Mouse (Mus musculus) urinary bladder, postnatal 14 days (tissue): Measurements from ENCODE around the gene Taar8b.
"Not testable (repeated sequence)": the region's sequence is repeated elsewhere in the genome, so short reads cannot be mapped to it uniquely, and the experiment has no call there.

Experiments used
- DNase-seq: peaks from one replicate; pipeline ENCODE4 v3.0.0; 2021; ENCODE audit warnings: low spot score

Taar8b gene

DNA sequence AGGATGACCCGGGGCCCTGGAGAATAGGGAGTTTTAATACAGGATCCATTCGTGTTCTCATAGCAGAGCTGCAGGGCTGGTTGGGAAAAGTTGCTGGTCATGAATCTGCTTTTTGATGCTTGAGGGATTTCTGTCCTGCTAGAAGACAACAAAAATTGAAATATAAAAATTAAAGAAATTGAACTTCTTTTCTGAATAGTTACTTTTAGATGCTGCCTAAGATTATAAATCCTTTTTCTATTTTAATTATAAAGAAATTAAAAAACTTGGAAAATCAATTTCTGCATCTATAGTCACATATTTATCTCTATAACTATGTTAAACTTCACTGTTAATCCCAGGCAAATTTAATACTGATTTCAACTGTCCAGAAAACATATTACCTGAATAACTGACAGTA, at the start of gene Taar8b:
Gene Taar8b (minus strand): TSS at position 101 of the 400 bp plus-strand sequence.
- DNase-seq, result no peak

DNA sequence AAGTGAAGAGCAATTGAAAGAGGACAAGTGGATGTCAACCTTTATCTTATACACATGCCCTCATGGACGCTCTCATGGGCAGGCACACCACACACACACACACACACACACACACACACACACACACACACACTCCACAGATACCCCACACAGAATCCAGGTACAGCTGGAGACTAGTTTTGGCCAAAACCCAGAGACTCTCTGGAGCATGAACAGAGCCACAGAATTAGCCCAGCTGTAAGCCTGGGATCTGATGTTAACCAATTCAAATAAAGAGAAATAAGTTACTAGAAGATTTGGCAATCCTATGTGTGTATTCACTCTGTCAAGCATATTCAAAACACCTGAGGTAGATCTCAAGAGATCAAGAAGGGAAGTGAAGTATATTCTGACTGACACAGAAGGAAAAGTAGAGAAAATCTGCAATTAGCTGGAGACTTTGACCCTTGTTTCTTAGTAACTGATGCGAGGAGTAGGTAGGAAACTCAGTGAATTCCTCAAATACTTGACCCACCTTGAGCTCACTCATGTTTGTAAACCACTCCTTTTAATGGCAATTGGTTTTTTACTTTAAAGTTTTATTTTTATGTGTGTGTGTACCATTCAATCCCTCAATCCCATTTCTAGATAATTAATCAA, 46.6 kb upstream of the Taar8b start:
- DNase-seq, result no peak

DNA sequence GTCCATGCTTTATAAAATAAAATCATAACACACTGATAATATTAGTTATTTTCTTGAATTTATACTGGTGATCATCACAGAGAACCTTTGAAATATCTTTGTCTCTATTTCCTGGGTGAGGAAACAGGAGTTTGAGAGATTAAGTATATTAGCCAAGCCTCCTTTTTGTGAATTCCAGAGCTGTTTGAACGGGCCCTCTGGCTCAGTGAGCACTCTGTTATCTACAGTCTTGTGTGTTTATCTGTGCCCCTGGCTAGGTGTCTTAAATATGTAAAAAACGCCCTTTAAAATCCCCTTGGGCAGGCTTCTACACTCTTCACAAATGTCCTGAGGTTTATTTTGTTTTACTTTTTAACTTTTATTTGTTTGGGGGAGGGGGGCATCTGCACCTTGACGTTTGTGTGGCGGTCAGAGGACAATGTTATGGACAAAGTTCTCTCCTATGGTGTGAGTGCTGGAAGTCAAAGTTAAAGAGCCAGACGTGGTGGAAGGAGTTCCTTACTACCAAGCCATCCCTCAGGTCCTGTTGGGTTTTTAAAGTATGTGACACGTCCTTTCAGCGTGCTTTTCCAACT, 42.1 kb upstream of the Taar8b start:
- no peak for DNase-seq

DNA sequence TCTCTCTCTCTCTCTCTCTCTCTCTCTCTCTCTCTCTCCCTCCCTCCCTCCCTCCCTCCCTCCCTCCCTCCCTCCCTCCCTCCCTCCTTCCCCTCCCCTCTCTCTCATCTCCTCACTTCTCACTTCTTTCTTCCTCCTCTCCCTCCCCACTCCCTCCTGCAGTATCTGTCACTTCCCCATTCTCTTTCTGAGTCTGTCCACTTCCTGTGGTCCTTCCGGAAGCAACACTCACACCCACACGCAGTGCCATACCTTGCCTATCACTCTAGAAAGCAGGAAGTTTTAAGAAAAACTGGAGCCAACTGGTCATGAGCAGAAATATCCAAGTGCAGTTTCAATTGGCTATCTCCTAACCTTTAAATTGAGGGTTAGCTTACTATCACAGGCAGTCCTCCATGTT, 41.0 kb upstream of the Taar8b start:
- DNase-seq, result no peak

DNA sequence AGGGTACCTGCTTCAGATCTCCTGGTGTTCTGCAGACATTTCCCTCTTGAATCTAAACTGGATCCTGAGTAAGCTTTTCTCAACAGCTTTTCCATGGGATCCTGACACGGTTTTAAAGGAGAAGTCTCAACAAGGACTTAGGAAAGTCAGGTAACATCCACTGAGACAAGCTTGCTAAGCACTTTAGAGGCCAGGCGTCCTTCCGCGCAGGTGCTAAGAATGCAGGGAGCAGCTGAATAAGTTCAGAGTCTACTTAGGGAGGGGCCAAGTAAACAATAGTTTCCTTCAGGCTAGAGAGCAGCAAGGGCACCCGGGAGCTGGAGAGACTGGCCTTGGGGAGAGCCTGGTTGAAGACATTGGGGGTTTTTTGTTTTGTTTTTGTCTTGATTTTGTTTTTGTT, 40.2 kb upstream of the Taar8b start:
- peak; percentile 34 for DNase-seq

DNA sequence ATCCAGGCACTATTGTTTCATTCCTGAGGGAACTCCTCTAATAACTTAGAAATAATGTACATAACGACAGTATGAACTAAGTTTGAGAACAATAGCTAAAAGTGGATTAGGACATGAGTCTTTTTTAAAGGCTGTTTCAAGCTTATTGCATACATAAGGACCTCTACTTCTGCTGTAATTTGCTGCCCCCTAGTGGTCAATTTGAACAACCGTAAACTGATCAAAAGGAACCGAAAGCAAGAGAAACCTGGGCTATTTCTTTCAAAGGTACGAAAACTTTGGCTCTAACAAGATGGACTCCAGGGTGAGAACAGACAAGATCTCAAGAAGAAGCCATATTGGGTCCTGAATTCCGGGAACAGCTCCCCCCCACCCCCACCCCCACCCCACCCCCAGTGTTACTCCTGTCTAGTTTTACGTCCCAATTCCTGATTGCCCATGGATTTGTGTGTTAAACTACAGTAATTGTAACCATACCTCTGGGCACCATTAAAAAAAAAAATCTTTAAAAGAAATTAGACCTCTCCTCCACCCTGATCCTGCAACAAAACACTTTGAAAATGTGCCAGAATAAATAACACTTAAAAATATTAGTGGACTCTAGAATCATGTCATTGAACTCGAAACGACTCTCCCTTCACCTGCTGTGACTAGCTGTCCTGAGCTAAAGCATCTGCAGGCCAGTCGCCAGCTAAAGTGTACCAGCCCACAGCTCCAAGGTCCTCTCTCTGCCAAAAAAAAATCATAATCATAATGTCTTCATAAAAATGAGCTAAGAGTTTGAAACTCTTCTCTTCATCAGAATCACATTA, 39.6 kb upstream of the Taar8b start:
- peak; percentile 68 for DNase-seq

DNA sequence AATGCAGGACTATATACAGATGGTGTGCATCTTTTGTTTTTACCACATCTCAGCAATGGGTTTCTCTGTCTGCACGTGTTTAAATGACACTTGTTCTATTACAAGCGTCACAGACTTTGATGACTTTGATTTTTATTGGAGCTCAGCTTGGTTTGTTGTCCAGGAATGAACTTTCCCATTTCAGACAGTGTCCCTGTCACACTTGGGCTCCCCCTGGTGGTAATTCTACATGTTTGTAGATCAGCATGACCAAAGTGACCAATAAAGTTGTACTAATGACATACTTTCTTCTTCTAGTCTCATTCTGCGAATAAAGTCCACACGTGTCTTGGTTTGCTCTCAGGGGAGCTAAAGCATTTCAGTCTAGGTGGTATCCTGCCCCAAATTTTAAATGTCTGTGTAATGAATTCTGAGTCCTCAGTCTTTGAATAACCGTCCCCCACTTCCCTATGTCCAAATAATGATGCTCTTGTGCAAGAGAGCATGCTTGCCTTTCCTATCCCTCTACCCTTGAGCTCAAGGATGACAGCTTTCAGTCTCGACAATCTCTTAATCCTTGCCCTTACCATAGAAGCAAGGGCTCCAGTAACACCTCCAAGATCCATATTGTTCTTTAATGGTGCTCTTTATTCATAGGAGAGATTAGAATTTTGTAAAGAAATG, 19.2 kb upstream of the Taar8b start:
- DNase-seq, result peak; percentile 47

DNA sequence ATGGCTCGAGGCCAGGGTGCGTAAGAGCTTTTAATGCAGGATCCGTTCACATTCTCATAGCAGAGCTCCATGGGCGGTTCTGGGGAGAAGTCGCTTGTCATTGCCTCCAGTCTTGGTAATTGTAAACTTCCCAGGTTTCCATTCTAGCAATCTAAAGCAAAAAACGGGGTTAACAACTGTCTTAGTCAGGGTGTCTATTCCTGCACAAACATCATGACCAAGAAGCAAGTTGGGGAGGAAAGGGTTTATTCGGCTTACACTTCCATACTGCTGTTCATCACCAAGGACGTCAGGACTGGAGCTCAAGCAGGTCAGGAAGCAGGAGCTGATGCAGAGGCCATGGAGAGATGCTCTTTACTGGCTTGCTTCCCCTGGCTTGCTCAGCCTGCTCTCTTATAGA, 17.3 kb upstream of the Taar8b start, which contains the start of gene Taar9:
Gene Taar9 (minus strand): TSS at position 101 of the 400 bp plus-strand sequence.
- DNase-seq, result not testable (repeated sequence)

DNA sequence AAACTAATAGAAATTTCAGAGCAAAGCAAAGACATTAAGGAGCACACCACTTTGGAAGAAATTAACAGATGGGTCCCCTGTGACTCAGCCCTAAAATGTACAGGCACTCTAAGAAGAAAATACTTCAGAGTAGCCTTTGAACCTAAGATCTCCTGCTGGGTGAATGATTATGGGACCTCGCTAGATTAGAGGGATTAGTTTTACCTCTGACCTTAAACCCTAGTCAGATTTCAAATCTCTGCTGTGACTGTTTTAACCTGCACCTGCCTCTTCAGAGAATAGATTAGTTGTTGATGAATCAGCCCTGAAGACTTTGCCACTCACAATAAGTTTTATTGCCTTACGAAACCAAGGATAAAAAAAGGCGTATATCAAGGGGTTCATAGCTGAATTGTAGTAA, 16.1 kb upstream of the Taar8b start:
- DNase-seq, result no peak

DNA sequence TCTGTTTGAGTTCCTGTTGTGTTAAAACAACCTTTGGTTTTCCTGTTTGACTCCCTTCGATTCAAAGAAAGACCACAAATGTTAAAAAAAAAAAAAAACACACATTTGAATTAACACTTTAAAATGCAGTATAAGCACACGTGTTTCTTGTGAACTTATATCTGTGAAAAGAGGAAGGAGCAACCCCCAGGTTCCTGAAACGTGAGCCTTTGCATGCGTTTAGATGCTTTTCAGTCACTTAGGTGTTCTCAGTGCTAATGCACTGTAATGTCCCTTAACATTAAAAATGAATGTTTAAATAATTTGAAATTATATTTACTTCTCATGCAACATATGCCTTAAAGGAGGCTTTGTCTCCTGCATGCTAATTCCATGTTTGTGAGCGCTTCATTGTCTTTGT, 15.7 kb upstream of the Taar8b start:
- DNase-seq, result no peak

DNA sequence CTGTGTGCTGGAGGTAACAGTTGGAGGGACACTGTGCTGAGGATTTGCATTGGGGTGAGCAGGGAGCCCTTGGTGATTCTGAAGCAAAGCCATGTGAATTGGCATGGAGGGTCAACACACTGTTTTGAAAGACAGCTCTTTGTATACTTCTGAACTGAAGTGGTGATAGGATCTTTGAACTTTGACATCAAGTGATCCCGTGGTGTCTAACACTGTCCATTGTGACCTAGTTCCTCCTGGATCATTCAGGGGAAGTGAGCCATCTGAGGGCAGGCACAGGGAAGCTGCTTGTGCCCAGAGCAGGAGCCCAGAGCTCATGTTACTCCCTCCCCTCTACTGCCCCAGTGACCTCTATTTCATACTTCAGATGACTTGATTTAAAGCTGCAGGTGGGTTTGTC, 11.2 kb upstream of the Taar8b start:
- not testable (repeated sequence) for DNase-seq

DNA sequence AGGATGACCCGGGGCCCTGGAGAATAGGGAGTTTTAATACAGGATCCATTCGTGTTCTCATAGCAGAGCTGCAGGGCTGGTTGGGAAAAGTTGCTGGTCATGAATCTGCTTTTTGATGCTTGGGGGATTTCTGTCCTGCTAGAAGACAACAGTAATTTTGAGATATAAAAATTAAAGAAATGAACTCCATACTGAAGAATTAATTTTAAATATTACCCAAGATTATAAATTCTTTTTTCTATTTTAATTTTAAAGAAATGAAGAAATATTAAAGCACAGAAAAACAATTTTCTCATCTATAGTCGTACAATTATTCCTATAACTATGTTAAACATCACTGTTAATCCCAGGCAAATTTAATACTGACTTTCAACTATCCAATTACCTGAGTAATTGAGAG, 9.7 kb upstream of the Taar8b start, which contains the start of gene Taar8c:
Gene Taar8c (minus strand): TSS at position 101 of the 400 bp plus-strand sequence.
- DNase-seq, result not testable (repeated sequence)

DNA sequence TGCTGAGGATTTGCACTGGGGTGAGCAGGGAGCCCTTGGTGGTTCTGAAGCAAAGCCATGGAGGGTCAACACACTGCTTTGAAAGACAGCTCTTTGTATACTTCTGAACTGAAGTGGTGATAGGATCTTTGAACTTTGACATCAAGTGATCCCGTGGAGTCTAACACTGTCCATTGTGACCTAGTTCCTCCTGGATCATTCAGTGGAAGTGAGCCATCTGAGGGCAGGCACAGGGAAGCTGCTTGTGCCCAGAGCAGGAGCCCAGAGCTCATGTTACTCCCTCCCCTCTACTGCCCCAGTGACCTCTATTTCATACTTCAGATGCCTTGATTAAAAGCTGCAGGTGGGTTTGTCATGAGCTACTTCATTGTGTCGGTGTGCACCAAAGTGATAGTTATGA, 4.9 kb upstream of the Taar8b start:
- not testable (repeated sequence) for DNase-seq

DNA sequence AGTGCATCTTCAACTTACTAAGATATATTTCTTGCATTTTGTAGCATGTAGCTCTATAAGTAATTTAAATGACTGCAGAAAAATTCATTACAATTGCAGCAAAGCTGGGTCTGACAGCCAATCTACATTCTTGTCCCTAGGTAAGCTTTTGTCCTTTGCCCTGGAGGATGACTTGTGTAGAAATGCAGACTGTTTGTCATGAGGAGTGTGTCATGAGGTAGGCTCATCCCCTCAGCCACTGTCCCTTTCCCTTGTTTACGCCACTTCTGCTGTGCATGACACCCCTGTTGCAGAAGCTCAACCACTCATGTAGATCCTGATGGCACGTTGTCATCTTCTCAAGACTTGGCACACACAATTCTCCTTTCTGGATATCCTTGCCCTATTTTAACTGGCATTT, 4.9 kb downstream of the Taar8b start:
- no peak for DNase-seq

DNA sequence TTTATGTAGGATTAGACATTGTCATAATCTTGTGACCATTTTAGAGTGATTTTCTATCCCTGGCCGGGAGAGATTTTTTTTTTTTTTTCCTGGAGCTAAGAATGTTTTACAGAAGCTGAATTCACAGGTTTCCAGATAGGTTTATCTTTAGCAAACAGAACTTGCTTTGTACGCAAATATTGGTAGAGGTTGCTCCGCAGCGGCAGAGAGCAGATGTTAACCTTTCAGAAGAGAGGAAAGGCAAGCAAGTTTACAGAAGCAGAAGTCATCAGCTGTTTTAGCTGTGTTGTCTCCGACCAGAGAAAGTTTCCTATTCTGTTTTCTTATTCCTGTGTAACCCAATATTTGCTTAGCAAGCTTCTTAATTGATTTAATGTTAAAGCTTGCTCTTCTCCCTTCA, 5.5 kb downstream of the Taar8b start:
- no peak for DNase-seq

DNA sequence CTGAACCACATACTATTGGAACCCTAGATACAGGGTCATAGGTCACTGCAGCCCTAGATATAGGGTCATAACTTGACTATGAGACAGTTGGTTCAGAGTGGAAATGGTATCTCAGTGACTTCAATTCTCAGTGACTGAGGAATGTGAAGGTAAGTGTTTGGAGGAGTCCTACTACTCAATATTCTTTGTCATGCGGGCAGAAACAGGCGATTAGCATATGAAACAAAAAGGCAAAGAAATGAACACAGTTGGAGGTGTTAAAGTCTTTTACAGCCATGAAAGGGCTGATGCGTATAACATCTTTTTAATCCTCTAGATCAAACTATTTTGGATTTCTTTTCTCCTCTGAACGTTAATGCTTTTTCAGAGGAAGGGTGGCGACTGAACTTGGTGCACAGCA, 6.2 kb downstream of the Taar8b start:
- DNase-seq, result no peak

DNA sequence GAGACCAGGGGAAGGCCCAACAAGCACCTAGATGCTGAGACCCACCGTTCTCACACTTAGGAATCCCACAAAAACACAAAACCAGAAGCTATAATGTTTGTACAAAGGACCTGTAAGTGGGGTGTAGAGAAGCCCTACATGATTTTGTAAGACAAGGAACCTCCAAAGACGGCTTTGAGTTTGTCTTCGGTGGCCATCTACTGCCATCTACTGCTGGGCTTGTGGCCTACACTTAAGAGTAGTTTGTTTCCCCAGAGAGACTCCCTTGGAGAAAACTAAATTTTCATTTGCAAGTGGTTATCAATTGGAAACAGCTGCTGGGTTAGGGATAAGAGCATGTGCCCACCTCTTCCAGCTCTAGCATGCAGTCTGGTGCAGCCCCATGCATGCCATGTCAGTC, 11.9 kb downstream of the Taar8b start:
- DNase-seq, result peak; percentile 46

DNA sequence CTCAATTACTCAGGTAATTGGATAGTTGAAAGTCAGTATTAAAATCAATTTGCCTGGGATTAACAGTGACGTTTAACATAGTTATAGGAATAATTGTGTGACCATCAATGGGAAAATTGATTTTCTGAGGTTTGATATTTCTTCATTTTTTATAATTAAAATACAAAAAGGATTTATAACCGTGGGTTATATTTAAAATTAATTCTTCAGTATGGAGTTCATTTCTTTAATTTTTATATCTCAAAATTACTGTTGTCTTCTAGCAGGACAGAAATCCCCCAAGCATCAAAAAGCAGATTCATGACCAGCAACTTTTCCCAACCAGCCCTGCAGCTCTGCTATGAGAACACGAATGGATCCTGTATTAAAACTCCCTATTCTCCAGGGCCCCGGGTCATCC, 15.9 kb downstream of the Taar8b start, which contains the start of gene Taar8a:
Gene Taar8a (plus strand): TSS at position 301 of the 400 bp plus-strand sequence.
- DNase-seq, result not testable (repeated sequence)

DNA sequence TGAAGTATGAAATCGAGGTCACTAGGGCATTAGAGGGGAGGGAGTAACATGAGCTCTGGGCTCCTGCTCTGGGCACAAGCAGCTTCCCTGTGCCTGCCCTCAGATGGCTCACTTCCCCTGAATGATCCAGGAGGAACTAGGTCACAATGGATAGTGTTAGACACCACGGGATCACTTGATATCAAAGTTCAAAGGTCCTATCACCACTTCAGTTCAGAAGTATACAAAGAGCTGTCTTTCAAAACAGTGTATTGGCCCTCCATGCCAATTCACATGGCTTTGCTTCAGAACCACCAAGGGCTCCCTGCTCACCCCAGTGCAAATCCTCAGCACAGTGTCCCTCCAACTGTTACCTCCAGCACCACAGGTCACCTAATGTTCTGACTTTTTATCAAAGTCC, 17.3 kb downstream of the Taar8b start:
- not testable (repeated sequence) for DNase-seq

DNA sequence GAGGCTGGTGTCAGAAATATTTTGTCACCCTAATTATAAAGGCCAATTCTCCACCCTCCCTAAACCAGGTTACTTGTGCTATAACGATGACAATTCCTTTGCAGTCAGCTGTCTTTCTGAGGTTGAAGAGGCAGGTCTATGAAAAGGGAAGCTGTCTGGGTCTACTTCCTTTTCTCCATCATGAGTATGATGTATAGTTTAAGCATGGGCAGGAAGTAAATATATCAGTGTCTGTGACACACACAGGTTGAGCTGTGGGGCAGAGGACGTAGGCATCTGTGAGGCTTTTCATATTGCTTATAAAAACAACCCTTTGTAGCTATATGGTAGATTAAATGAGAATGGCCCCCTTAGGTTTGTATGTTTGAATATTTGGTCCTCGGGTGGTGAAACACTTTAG, 33.1 kb downstream of the Taar8b start:
- no peak for DNase-seq

DNA sequence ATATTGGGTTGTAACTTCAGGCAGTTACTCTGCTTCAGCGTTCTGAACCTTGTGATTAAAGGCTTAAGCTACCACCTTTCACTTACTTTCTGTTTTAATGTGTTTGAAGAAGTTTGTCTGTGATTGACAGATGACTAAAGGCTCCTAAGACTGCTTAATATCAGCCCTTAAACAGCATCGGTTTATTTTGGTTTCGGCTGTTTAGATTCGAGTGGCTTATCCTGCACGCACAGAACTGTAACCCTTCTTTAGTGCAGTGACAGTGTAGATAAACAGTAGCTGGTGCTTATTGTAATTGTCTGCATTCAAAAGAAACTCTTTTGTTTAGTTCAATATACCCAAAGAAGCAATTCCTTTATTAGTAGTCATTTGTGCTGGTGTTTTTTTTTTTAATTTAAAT, 40.1 kb downstream of the Taar8b start:
- DNase-seq, result no peak

DNA sequence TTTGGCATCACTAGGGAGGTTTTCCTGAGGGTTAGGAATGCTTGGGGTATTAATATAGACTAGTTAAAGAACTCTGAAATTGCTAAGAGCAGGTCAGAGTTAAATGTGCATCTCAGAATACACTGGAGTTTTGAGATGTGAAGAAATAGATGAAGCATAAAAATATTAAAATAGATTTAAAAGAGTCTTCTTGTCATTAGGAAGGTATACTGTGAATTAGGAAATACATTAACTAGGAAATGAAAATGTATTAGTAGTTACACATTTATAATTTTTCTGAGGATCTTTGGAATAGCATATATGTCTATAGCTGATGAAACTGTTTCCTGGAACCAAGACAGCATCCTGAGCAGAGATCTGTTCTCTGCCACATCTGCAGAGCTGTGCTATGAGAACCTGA, 42.9 kb downstream of the Taar8b start, which contains the start of gene Taar7f:
Gene Taar7f (plus strand): TSS at position 301 of the 400 bp plus-strand sequence.
- DNase-seq, result no peak
